Mouse (Mus musculus) CH12.LX (cell line): ENCODE results near the gene Kctd8. TPM values are rescaled to one million over a fixed set of nuclear protein-coding genes. Genes with fewer than 3 reads are reported as not detected.

Experiments used
- DNase-seq: peaks from one replicate; pipeline ENCODE4 v3.0.0-alpha.2; 2013; ENCODE audit errors: extremely low read depth
- H3K27ac ChIP-seq: 2 replicates; pipeline ENCODE4 v1.5.1; 2012; ENCODE audit warnings: low read depth, mild to moderate bottlenecking, control low read depth, moderate library complexity; ENCODE audit not compliant: insufficient read depth
- H3K27me3 ChIP-seq: replicated peaks from 2 replicates; pipeline ENCODE3; 2012; ENCODE audit warnings: inconsistent platforms
- H3K36me3 ChIP-seq, 2 experiments: replicated peaks in 1 of 2; 2 replicates each; pipeline versions ENCODE3 to v1.6.1; 2012; ENCODE audit warnings: inconsistent platforms in 1 of 2, low read length in 1 of 2, mild to moderate bottlenecking in 1 of 2, mixed read lengths in 1 of 2, moderate library complexity in 1 of 2; ENCODE audit not compliant: control insufficient read depth in 1 of 2, insufficient read depth in 1 of 2
- H3K4me1 ChIP-seq, 2 experiments: 2 replicates each; pipeline ENCODE4 v1.6.1; 2012; ENCODE audit warnings: inconsistent platforms in 1 of 2, moderate library complexity in 1 of 2; ENCODE audit not compliant: insufficient read depth in 2 of 2, control insufficient read depth in 1 of 2
- H3K4me2 ChIP-seq: 2 replicates; pipeline ENCODE4 v1.6.1; 2012; ENCODE audit warnings: low read depth, mild to moderate bottlenecking, control low read depth; ENCODE audit not compliant: poor library complexity, insufficient read depth, severe bottlenecking
- H3K4me3 ChIP-seq, 3 experiments: fragments of 150-350 bp in 1 of 3; sonication (generic) in 1 of 3; replicated peaks in 1 of 3; 2 replicates each; pipeline versions ENCODE3 to v1.5.1; 2011 to 2012; ENCODE audit warnings: low read depth in 2 of 3, low read length in 2 of 3, mild to moderate bottlenecking in 2 of 3, moderate library complexity in 2 of 3, control low read depth in 1 of 3, improper control_type of control experiment in 1 of 3, inconsistent platforms in 1 of 3, mixed read lengths in 1 of 3; ENCODE audit not compliant: poor library complexity in 1 of 3
- H3K79me2 ChIP-seq: replicated peaks from 2 replicates; pipeline ENCODE4 v1.6.1; 2012; ENCODE audit warnings: mild to moderate bottlenecking, moderate library complexity; ENCODE audit not compliant: control insufficient read depth, poor library complexity, insufficient read depth, severe bottlenecking; ENCODE audit errors: extremely low read depth
- H3K9ac ChIP-seq: 2 replicates; pipeline ENCODE4 v1.6.1; 2012; ENCODE audit warnings: low read depth, mild to moderate bottlenecking, control low read depth, moderate library complexity; ENCODE audit not compliant: insufficient read depth
- H3K9me3 ChIP-seq: replicated peaks from 2 replicates; pipeline ENCODE3; 2012; ENCODE audit warnings: low read length, inconsistent platforms, mixed read lengths
- CHD2 ChIP-seq: IDR thresholded peaks from 2 replicates; pipeline ENCODE4 v1.6.1; 2011; ENCODE audit warnings: low read length, improper control_type of control experiment
- CTCF ChIP-seq, 2 experiments: IDR thresholded peaks in 1 of 2; conservative IDR thresholded peaks in 1 of 2; 2 replicates each; pipeline ENCODE4 v1.5.1; 2011 to 2012; ENCODE audit warnings: low read depth in 2 of 2, low read length in 2 of 2, improper control_type of control experiment in 1 of 2, inconsistent platforms in 1 of 2, mild to moderate bottlenecking in 1 of 2, moderate library complexity in 1 of 2
- E2F4 ChIP-seq: IDR thresholded peaks from 2 replicates; pipeline ENCODE4 v1.6.1; 2011; ENCODE audit warnings: low read depth, low read length, improper control_type of control experiment; ENCODE audit not compliant: insufficient replicate concordance
- IRF4 ChIP-seq: IDR thresholded peaks from 2 replicates; pipeline ENCODE4 v1.6.1; 2014; ENCODE audit warnings: low read depth, mild to moderate bottlenecking, inconsistent platforms, low read length, improper control_type of control experiment
- JUN ChIP-seq: IDR thresholded peaks from 2 replicates; pipeline ENCODE4 v1.6.1; 2011; ENCODE audit warnings: low read depth, mild to moderate bottlenecking, low read length, improper control_type of control experiment, moderate library complexity; ENCODE audit not compliant: insufficient read depth
- MAFK ChIP-seq: IDR thresholded peaks from 2 replicates; pipeline ENCODE4 v1.6.1; 2011; ENCODE audit warnings: low read length, improper control_type of control experiment; ENCODE audit not compliant: insufficient replicate concordance
- MAX ChIP-seq: IDR thresholded peaks from 2 replicates; pipeline ENCODE4 v1.6.1; 2011; ENCODE audit warnings: low read length, improper control_type of control experiment
- RCOR1 ChIP-seq: conservative IDR thresholded peaks from 2 replicates; pipeline ENCODE4 v1.6.1; 2012; ENCODE audit warnings: low read depth, mild to moderate bottlenecking, inconsistent platforms, low read length, improper control_type of control experiment
- SIN3A ChIP-seq: IDR thresholded peaks from 2 replicates; pipeline ENCODE4 v1.6.1; 2012; ENCODE audit warnings: low read length, improper control_type of control experiment, inconsistent platforms
- SMC3 ChIP-seq: IDR thresholded peaks from 2 replicates; pipeline ENCODE4 v1.6.1; 2011; ENCODE audit warnings: low read depth, low read length, improper control_type of control experiment
- TBP ChIP-seq: conservative IDR thresholded peaks from 2 replicates; pipeline ENCODE4 v1.6.1; 2011; ENCODE audit warnings: low read depth, low read length, improper control_type of control experiment
- TCF12 ChIP-seq: IDR thresholded peaks from 2 replicates; pipeline ENCODE4 v1.6.1; 2014; ENCODE audit warnings: low read depth, mild to moderate bottlenecking, inconsistent platforms, low read length, improper control_type of control experiment
- UBTF ChIP-seq: IDR thresholded peaks from 2 replicates; pipeline ENCODE4 v1.6.1; 2012; ENCODE audit warnings: low read depth, mild to moderate bottlenecking, inconsistent platforms, low read length, improper control_type of control experiment, moderate library complexity
- USF1 ChIP-seq: IDR thresholded peaks from 2 replicates; pipeline ENCODE4 v1.6.1; 2014; ENCODE audit warnings: low read depth, mild to moderate bottlenecking, inconsistent platforms, low read length, improper control_type of control experiment
- ZC3H11A ChIP-seq: IDR thresholded peaks from 2 replicates; pipeline ENCODE4 v1.6.1; 2012; ENCODE audit warnings: low read depth, mild to moderate bottlenecking, inconsistent platforms, low read length, improper control_type of control experiment
- dilution Hi-C: fragments of 300-500 bp; cut with MboI; formaldehyde crosslinking; loops from 2 replicates; pipeline ENCODE4 v1.14.3; 2020; ENCODE audit warnings: low sequenced_read_pairs; ENCODE audit not compliant: extremely low pct_unique_long_range_greater_than_20kb, extremely low pct_ligation_motif_present
- in situ Hi-C: fragments of 300-500 bp; cut with MboI; formaldehyde crosslinking; loops from 3 replicates; pipeline ENCODE4 v1.14.3; 2019; ENCODE audit warnings: low sequenced_read_pairs, low pct_ligation_motif_present, low pct_unique_long_range_greater_than_20kb, mixed read lengths
- polyA plus RNA-seq: library from polyadenylated mRNA; unstranded; fragments of >175 nt; gene quantifications from 2 replicates; pipeline ENCODE4 v1.2.1, GENCODE M21; 2012; ENCODE audit warnings: low read depth; ENCODE audit not compliant: insufficient read length
- total RNA-seq, 2 experiments: library from RNA; depleted of rRNA; stranded (reverse); fragments of 300-350 nt in 1 of 2; fragments of >200 nt in 1 of 2; gene quantifications; 2 replicates each; pipeline ENCODE4 v1.2.3; 2012 to 2014

Kctd8 gene
- total and polyA plus RNA-seq, 3 experiments, result not detected

- no peak for DNase-seq
- Histone ChIP-seq H3K79me2 (no peaks in the 10 kb centered on the region), H3K9ac (no peak overlapping the region), H3K27ac (no peak overlapping the region), H3K9me3 (no peaks in the 10 kb centered on the region), H3K36me3 (no peaks in the 10 kb centered on the region), H3K27me3 (no peaks in the 10 kb centered on the region), H3K4me2 (no peak overlapping the region), H3K4me1 (no peaks in the 10 kb centered on the region), H3K4me3 (no peak overlapping the region)
- dilution Hi-C loops, result no loop called here
- in situ Hi-C loops, result no loop called here
- TF ChIP-seq CHD2, result no peak
- no peak for TF ChIP-seq JUN
- TF ChIP-seq MAFK, result no peak
- TF ChIP-seq TCF12, result no peak
- no peak for TF ChIP-seq SIN3A
- TF ChIP-seq SMC3, result no peak
- TF ChIP-seq ZC3H11A, result no peak
- TF ChIP-seq CTCF (conservative IDR thresholded peaks at IDR 0.05 in 1 of 2, IDR thresholded peaks at IDR 0.05 in 1 of 2; ENCODE audit: low read depth in 2 of 2, low read length in 2 of 2), result no peak
- no peak for TF ChIP-seq MAX
- no peak for TF ChIP-seq TBP
- no peak for TF ChIP-seq USF1
- no peak for TF ChIP-seq RCOR1
- no peak for TF ChIP-seq UBTF
- TF ChIP-seq E2F4, result no peak
- no peak for TF ChIP-seq IRF4
Measured at GRCm38 (mm10) chr5:69088912-69089311, 252.6 kb downstream of the Kctd8 start.

Other genes starting within 250 kb of the Kctd8 start
- gene Yipf7, start 201.0 kb upstream of the Kctd8 start, total RNA-seq (2012; rRNA removed), result not detected in 2 replicates
- gene Yipf7, start 201.0 kb upstream of the Kctd8 start, total RNA-seq (2014; rRNA removed), result 0.26 TPM in 1 of 2 replicates, not detected in the other
- 0.44 TPM in 1 of 2 replicates, not detected in the other for gene Yipf7, start 201.0 kb upstream of the Kctd8 start, polyA plus RNA-seq
- gene Guf1, start 215.2 kb upstream of the Kctd8 start, total RNA-seq (2012; rRNA removed), result 15.8 and 17.1 TPM in 2 replicates
- gene Guf1, start 215.2 kb upstream of the Kctd8 start, total RNA-seq (2014; rRNA removed), result 36.8 and 42.4 TPM in 2 replicates
- gene Guf1, start 215.2 kb upstream of the Kctd8 start, polyA plus RNA-seq, result 23.1 and 25.6 TPM in 2 replicates